Mouse (Mus musculus) WW6 (cell line): ENCODE results near the gene Ap3s2.

Source experiments
- DNase-seq: peaks from one replicate; pipeline ENCODE4 v3.0.0-alpha.2; 2013; ENCODE audit warnings: low read depth, low spot score

Gene Ap3s2

DNA sequence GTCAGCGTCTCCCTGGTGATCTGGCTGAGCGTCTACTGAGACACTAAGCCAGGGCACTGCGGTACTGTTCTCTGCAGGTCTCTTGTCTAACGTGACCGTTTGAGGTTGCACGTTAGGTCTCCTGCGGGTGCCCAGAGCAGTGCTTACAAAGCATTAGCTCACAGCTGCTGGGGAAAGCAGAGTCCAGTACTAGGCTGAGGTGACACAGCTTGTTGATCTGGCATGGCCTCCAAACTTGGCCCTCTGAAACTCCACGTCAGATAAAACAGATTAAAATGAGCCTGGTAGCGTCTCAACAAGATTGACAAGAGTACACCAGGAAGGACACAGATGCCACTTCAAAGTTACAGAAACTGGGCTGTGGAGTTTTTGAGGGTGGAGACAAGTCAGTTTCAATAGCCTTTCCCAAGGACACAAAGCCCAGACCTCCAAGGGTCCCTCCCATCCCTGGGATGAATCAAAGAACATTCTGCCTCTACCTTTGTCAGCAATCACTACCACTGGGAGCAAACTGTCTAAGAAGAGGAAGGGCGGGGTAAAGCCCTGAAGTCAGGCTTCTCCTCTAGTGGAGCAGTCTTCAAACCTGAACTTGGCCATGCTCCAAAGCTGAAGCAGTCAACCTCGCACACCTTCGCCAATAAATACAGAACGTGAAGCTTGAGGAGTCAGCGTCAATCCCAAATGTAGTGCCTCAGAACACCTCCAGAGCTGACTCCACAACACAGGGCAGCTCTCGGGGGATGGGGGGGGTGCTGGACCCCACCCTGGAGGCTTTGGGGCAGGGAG lies 29.8 kb downstream of the Ap3s2 start:
- DNase-seq = no peak

- DNase-seq = no peak
Observed at GRCm38 (mm10) chr7:79888603-79889002, 31.8 kb downstream of the Ap3s2 start.

DNA sequence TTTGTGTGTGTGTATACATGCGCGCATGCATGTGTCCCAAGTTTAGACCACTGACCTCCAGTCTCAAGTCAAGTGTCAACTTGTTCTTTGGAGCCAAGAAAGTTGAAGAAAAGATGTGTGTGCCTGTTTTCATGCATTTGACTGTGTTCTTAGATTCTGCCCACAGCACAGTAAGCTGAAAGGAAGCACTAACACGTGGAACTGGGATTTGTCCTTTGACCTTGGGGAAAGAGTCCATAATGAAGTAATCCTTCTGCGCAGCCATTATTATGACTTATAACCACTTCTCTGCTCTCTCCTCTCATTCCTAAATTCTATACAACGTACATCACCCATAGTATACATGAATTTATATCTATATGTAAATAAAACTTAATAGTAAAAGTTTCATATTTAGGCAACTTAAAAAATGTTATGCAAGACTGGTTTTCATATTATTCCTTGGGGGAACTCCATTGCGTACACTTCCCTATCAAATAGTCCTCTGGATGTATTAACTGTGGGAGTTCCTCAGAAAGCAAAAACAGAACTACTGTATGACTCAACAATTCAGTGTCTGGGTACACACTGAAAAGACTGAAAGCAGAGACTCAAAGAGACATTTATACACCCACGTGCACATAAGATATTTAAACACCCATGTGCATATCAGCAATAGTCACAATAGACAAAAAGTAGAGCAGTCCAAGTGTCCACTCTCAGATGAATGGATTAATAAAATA lies 36.7 kb downstream of the Ap3s2 start:
- no peak for DNase-seq

GRCm38 (mm10) chr7:79881901-79882300 lies 38.5 kb downstream of the Ap3s2 start:
- DNase-seq = no peak

DNA sequence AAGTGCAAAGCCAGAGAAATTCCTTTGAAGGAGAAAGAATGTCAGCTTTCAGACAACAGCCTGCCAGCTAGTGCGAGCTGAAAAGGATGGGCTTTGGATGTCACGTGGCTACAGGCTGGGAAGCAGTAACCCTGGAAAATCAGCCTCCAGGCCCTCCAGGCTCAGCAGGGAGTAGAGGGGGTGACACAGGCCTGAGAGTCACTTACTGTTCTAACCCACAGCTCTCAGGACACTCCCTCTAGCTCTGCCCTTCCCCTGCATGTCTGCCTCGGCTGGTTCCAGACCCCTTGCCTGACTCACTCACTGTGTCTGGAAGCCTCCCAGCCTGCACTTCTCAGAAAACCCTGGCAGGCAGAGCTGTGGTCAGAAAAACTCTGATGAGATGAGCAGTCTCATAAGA lies 39.5 kb downstream of the Ap3s2 start:
- DNase-seq = no peak

DNA sequence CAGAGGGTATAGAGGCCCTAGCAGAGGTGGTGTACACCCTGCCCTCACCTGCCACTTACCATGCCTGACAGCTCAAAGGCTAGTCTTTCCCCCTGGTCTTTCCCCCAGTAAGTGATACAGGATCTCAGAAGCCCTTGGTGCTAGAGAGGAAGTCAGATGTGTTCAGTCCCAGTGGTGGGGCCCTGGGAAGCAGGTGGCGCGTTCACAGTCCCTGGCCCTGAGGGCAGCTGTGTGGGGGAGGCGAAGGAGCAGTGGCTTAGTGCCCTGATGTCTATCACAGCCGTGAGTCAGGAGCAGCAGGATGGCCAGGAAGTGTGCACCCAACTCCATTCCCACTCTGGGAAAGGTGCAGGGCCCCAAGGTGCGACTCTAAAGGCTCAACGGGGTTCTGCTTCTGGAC lies 40.4 kb downstream of the Ap3s2 start:
- no peak for DNase-seq

DNA sequence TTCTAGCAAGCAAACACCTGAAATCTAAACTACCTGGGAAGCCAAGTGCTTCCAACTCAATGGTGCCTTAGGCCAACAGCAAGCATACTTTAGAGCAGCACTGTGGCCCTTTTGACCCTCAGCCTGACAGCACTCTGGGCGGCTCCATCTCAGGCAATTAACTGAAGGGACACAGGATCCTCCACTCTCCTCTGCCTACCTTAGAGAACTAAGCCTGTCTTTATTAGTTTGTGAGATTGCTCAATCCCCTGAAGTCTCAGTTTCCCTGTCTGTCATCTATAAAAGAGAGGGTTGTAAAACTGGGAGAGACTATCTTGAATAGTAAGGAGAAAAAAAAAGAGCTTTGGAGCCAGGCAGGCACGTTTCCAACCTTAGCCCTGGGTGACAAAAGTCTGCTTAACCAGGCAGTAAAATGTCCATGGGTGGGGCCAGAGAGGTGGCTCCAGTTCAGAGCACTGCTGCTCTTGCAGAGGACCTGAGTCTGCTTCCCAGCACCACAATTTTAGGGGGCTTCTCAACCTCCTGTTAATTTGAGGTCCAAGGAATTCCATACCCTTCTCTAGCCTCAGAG lies 41.9 kb downstream of the Ap3s2 start:
- DNase-seq = no peak

GRCm38 (mm10) chr7:79873407-79873806 lies 47.0 kb downstream of the Ap3s2 start:
- no peak for DNase-seq

GRCm38 (mm10) chr7:79871797-79872345 lies 48.6 kb downstream of the Ap3s2 start:
- no peak for DNase-seq

GRCm38 (mm10) chr7:79869072-79869719 lies 51.3 kb downstream of the Ap3s2 start:
- no peak for DNase-seq

DNA sequence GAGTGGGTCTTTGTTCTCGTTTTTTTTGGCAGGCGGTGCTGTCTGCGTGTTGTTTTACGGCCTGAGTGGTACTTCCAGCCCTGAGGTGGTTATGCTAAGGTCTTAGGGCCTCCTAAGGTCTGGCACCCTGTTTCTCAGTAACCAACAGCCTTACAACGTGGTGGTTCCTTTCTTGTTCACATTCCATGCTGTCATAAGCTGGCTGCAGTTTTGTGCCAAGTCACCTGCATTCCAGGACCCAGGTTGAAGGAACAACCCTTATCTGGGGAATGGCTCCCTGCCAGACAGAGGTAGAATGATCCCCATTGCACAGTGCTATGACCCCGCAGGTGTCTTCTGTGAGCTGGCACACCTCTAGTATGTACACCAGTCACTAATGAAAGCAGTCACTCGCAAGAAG lies 52.0 kb downstream of the Ap3s2 start:
- no peak for DNase-seq

DNA sequence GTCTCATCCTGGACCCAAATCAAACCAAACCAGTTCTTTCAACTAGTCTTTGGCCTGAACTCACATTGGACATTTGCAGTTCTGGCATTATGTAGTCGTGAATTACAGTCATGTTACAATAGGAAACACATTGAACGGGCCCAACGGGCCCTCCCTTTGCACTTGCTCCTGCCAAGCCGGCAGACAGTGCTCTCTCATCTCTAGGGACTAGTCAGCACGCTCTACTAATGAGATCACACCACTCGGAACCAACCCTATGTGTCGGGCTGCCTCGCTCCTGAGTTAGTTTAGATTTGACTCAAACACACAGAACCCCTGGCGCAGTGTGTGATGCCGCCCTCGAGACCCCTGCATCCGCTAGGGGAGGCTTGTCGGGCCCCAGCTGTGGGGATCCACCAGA lies 52.6 kb downstream of the Ap3s2 start:
- no peak for DNase-seq

GRCm38 (mm10) chr7:79866294-79867000 lies 54.0 kb downstream of the Ap3s2 start:
- no peak for DNase-seq

DNA sequence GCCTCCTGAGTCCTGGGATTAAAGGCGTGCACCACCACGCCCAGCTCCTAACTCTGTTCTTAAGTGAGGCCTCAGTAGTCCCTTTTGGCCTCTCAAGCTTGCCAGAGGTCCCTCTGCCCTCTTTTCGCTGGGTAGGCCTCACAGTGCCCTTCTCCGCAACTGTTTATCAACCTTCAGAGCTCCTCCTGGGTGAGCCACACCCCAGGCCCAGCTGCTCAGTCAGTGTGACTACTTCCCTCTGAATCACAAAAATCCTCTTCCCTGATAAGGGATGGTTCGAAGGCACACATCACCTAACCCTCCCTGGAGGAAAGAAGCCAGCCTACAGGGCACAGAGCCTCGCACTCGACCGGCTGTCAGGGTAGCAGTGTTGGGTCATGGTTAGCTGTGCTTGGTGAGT lies 58.7 kb downstream of the Ap3s2 start:
- no peak for DNase-seq

GRCm38 (mm10) chr7:79860811-79861210 lies 59.6 kb downstream of the Ap3s2 start, which contains the start of gene Anpep:
Gene Anpep, minus strand, starts transcription at chr7:79861059.
- DNase-seq = no peak

GRCm38 (mm10) chr7:79858956-79859630 lies 61.4 kb downstream of the Ap3s2 start:
- DNase-seq = no peak

- DNase-seq = no peak
Observed at GRCm38 (mm10) chr7:79858202-79858934, 62.1 kb downstream of the Ap3s2 start.

GRCm38 (mm10) chr7:79856305-79856704 lies 64.1 kb downstream of the Ap3s2 start:
- no peak for DNase-seq

DNA sequence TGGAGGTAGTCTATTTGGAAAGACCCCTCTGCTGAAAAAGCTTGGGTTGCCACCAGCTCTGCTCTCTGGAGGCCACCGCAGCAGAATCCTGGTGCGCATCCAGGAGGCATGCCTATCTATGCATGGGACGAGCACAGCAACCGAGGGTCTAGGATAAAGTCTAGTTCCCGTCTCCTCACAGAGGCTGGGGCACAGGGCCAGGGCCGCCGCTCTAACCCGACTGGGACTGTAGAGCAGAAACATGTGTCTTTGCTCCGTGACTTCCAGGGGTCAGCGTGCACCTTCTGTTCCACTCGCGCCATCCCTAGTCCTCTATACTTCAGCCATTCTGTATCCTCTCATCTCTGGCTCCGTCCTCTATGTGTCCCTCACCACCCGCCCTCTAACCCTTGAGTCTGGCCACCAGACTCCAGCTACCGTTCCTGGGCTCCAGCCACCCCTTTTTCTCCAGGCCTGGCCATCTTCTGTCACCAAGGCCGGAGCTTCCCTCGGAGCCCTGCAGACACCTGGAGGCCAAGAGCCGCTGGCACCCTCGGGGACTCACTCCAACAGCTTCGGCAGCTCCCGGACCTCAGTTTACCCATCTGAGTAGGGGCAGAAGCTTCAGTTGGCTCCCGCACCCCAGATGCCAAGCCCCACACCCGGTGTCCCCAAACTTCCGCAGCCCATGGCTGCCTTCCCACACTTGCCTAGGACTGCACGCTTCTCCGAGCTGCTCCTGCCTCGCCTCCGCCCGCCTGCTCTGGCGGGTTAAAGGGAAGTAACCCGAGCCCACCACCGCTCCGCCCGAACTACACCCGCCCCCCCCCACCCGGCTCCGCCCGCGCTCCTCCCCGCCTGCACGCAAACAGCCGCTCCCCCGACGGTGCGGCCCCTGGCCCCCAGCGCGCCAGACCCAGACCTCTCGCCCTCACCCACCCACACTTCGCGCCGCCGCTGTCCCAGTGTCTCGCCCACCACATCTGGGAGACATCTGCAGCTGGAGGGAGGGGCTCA lies 72.7 kb downstream of the Ap3s2 start:
- no peak for DNase-seq
